Mouse (Mus musculus): ENCODE data around the gene Prrg2. TPM values are rescaled to one million over a fixed set of nuclear protein-coding genes. Genes with fewer than 3 reads are reported as not detected.
A peak's percentile ranks its signal among the peaks of the same experiment; 100 is the strongest.

Gene Prrg2
- polyA plus RNA-seq, 1 experiment from 2014 or later = 17.8 TPM

DNA sequence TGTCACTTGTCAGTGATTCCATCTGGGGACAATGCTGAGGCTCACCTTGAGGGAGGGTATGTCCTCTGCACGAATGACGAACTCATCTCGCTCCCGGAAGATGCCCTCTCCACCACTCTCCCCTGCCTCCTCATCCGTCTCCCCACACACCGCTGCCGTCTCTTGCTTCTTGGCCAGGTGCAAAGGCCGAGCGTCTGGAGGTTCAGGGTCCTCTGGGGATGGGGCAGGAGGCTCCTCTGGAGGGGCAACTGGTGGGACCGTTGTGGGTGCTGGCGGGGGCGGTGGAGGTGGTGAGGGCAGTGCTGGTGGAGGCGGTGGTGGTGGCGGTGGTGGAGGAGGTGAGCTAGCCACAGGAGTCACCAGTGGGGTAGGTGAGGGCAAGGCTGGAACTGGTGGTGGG lies 19.2 kb downstream of the Prrg2 start:
- no peaks in the 10 kb centered on the region for H3K27me3 ChIP-seq
- no peak overlapping the region for H3K4me3 ChIP-seq
- no peak overlapping the region for H3K9ac ChIP-seq (replicated peaks)
- H3K9me3 ChIP-seq = no peaks in the 10 kb centered on the region
- 97% methylated on average over 14 of the region's 14 CpGs for WGBS
- H3K36me3 ChIP-seq = peaks cover 98% of the 10 kb centered on the region
- no peak overlapping the region for H3K4me2 ChIP-seq (replicated peaks)
- H3K27ac ChIP-seq (replicated peaks) = no peak overlapping the region
- 0 out of 2 replicates have a peak, but pooled peaks cover 2% of the 10 kb centered on the region for H3K4me1 ChIP-seq
- no peak for ATAC-seq (ENCODE audit: low FRiP score, low read depth)

DNA sequence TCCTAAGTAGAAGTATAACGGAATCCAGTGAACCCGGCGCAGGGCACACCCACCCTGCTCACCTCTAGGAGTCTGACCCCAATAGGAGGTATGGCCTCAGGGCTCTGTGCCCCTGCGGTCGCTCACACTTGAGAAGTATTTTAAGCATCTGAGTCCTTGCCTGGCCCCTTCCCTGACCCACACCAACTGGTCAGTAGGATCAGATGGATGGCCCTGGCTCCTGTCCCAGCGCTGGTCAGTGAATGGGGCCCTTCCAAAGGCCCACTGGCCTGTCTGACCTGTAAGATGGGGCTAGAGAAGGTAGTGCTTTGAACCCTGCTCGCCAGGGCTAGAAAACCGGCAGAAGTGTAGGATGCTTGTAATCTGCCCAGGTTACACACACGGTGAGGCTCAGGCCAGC lies 21.6 kb downstream of the Prrg2 start:
- ATAC-seq (ENCODE audit: low FRiP score, low read depth) = no peak
- Histone ChIP-seq H3K36me3 (peaks cover 98% of the 10 kb centered on the region), H3K4me1 (no peaks in the 10 kb centered on the region), H3K9me3 (no peaks in the 10 kb centered on the region), H3K4me3 (no peak overlapping the region), H3K9ac (replicated peaks) (no peak overlapping the region), H3K4me2 (replicated peaks) (no peak overlapping the region), H3K27ac (replicated peaks) (no peak overlapping the region), H3K27me3 (no peaks in the 10 kb centered on the region)
- 96% methylated on average over 9 of the region's 9 CpGs for WGBS

DNA sequence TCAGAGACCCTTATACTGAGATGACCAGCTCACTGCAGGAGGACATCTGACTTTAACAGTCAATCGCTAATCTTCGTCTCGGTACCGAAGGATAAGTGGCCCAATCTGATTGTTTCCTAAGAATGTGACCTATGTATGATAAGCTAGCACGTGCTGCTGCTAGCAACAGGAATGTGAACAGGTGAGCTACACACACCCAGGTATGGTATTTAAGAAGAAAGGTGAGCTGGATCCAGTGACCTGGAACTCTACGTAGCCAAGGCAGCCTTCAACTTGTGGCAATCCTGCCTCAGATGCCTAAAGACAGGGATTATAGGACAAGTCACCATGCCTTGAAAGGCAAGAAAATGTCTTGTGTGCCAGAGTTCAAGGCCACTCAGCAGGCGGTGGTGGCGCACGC lies 24.1 kb downstream of the Prrg2 start:
- no peaks in the 10 kb centered on the region for H3K9me3 ChIP-seq
- no peaks in the 10 kb centered on the region for H3K4me1 ChIP-seq
- 94% methylated on average over 9 of the region's 9 CpGs for WGBS
- H3K4me3 ChIP-seq = no peak overlapping the region
- no peak for ATAC-seq (ENCODE audit: low FRiP score, low read depth)
- no peak overlapping the region for H3K4me2 ChIP-seq (replicated peaks)
- peaks cover 98% of the 10 kb centered on the region for H3K36me3 ChIP-seq
- H3K27ac ChIP-seq (replicated peaks) = no peak overlapping the region
- H3K27me3 ChIP-seq = no peaks in the 10 kb centered on the region
- H3K9ac ChIP-seq (replicated peaks) = no peak overlapping the region

DNA sequence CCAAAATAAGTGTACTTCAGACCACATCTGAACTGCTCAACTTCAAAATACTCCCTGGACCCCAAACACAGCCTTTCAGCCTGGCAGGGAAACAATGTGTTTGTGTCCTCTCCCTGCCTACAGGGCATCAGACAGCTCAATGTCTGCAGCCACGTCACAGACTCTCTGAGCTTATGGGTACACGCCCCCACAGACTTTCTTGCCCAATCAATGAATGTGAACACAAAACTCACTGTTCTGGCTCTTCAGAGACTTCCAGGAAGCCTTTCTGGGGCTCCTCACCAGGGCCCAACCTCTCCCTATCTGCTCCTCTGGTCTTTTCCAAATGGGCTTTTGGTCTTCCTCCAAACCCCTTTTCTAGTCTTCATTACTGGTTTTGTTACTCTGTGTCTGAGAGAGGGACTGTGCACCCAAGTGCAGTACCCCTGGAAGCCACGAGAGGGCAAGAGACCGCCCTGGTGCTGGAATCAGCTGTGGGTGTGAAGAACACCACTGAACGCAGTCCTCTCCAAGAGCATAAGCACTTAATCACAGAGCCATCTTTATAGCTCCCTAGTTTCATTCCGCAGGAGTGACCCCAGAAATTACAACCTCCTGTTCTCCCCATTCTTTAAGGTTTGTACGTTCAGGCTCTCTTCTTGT lies 24.6 kb downstream of the Prrg2 start:
- Histone ChIP-seq H3K9ac (replicated peaks) (no peak overlapping the region), H3K4me1 (no peaks in the 10 kb centered on the region), H3K27me3 (no peaks in the 10 kb centered on the region), H3K27ac (replicated peaks) (no peak overlapping the region), H3K36me3 (peaks cover 98% of the 10 kb centered on the region), H3K4me3 (no peak overlapping the region), H3K9me3 (no peaks in the 10 kb centered on the region), H3K4me2 (replicated peaks) (no peak overlapping the region)
- no peak for ATAC-seq (ENCODE audit: low FRiP score, low read depth)
- 68% methylated on average over 7 of the region's 7 CpGs for WGBS

DNA sequence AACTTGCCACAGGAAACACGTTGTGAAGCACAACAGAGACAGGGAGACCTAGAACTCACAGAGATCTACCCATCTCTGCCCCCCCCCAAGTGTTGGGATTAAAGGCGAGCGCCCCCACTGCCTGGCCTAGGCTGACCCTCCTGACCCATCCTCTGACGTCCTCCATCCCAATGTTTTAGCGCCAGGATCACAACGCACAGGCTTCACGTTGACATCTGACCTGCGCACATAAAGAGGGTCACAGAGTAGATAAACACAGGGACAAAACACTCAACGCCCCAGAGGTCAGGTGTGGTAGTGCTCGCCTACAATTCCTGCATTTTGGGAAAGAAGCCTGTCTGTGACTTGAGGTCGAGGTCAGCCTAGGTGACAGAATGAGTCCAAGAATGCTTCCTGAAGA lies 25.8 kb downstream of the Prrg2 start:
- no peaks in the 10 kb centered on the region for H3K4me1 ChIP-seq
- no peaks in the 10 kb centered on the region for H3K27me3 ChIP-seq
- no peak for ATAC-seq (ENCODE audit: low FRiP score, low read depth)
- no peak overlapping the region for H3K27ac ChIP-seq (replicated peaks)
- peaks cover 97% of the 10 kb centered on the region for H3K36me3 ChIP-seq
- WGBS = 89% methylated on average over 11 of the region's 11 CpGs
- H3K9me3 ChIP-seq = no peaks in the 10 kb centered on the region
- H3K4me2 ChIP-seq (replicated peaks) = no peak overlapping the region
- H3K4me3 ChIP-seq = no peak overlapping the region
- no peak overlapping the region for H3K9ac ChIP-seq (replicated peaks)

DNA sequence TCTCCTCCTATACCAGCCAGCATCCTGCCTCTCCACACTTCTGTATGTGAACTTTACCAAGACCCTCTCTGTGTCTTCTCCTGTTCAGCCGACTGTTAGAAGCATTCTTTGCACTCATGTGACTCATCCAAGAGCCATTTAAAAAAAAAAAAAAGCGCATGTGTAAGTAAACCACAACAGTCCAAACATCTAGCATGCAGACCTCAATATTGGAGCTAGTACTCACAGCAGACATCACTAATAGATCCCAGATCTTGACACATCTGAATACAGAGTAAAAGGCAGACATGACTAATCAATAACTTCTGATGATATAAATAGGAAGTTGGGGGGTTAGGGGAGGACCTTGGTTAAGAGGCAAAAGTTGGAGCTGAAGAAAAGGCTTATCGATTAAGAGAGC lies 26.8 kb downstream of the Prrg2 start:
- WGBS = 95% methylated on average over 3 of the region's 3 CpGs
- H3K27me3 ChIP-seq = no peaks in the 10 kb centered on the region
- ATAC-seq (ENCODE audit: low FRiP score, low read depth) = no peak
- no peak overlapping the region for H3K4me3 ChIP-seq
- no peaks in the 10 kb centered on the region for H3K4me1 ChIP-seq
- H3K9ac ChIP-seq (replicated peaks) = no peak overlapping the region
- peaks cover 97% of the 10 kb centered on the region for H3K36me3 ChIP-seq
- no peak overlapping the region for H3K4me2 ChIP-seq (replicated peaks)
- no peaks in the 10 kb centered on the region for H3K9me3 ChIP-seq
- H3K27ac ChIP-seq (replicated peaks) = no peak overlapping the region

DNA sequence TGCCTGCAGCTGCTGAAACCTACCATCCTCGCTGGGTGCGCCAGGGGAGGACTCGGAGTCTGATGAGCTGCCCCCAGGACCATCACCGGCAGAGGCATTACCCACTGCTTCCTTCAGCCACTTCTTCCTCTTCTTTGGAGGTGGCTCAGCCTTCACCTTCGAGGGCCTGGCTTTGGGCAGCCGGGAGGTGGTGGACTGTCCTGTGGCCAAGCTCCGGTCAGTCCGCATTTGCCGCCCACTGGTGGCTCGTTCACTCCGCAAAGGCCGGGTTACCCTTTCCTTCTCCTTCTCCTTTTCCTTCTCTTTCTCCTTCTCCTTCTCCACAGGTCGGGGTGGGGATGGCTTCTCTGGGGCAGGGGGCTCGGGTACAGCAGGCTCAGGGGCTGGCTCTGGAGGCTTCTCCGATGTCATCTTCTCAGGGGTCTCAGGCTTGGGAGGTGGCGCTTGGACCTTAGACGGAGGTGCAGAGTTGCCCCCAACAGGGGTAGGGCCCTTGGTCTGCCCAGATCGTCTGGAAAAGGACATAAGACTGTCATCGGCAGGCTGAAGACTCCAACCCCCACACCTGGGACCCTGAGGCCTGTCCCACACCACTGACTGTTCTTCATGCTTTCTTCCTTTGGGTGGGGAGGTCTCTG lies 28.6 kb downstream of the Prrg2 start:
- Histone ChIP-seq H3K9me3 (no peaks in the 10 kb centered on the region), H3K36me3 (peaks cover 97% of the 10 kb centered on the region), H3K4me1 (no peaks in the 10 kb centered on the region), H3K27ac (replicated peaks) (no peak overlapping the region), H3K4me3 (no peak overlapping the region), H3K4me2 (replicated peaks) (no peak overlapping the region), H3K9ac (replicated peaks) (no peak overlapping the region), H3K27me3 (no peaks in the 10 kb centered on the region)
- 97% methylated on average over 19 of the region's 19 CpGs for WGBS
- no peak for ATAC-seq (ENCODE audit: low FRiP score, low read depth)

DNA sequence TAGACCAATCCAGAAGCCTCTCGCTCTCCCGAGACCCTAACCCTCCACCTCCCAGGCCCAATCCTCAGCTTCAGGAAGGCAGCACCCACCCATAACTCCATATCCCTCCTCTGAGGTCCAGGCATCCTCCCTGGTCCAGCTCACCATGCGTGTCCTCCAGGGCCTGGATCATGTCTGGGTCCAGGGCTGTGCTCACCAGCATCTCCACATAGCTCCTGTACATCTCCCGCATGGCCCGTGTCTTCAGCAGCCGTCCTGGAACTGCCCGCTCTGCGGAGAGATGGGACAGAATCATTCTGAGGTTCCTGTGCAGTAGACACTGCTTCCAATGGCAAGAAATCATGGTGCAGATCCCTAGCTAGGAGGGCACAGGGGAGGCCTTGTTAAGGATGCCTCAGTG lies 31.6 kb downstream of the Prrg2 start:
- peaks cover 93% of the 10 kb centered on the region for H3K36me3 ChIP-seq
- no peak overlapping the region for H3K4me3 ChIP-seq
- H3K27me3 ChIP-seq = no peaks in the 10 kb centered on the region
- no peak overlapping the region for H3K27ac ChIP-seq (replicated peaks)
- no peak for ATAC-seq (ENCODE audit: low FRiP score, low read depth)
- H3K4me1 ChIP-seq = peaks cover 8% of the 10 kb centered on the region; the same call in 1 of the 2 replicates
- H3K4me2 ChIP-seq (replicated peaks) = no peak overlapping the region
- no peak overlapping the region for H3K9ac ChIP-seq (replicated peaks)
- no peaks in the 10 kb centered on the region for H3K9me3 ChIP-seq
- WGBS = 97% methylated on average over 8 of the region's 8 CpGs

DNA sequence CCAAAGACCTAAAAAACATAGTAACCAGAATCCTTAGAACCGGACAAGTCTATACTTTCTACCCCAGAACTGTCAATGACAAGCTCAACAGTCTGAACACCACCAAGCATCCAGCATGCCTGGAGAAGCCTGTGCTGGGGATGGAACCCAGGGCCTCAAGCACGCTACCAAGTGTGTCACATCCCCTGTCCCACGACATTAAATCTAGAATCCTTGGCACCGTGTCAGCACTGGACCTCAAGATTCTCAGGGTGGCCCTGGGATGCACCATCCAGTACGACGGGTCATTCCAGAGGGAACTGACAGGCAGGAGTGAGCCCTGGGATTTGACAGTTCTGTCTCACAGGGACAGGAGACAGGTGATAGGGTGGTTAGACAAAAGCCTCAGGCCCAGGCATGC lies 32.5 kb downstream of the Prrg2 start:
- Histone ChIP-seq H3K4me1 (peaks cover 8% of the 10 kb centered on the region; the same call in 1 of the 2 replicates), H3K9me3 (no peaks in the 10 kb centered on the region), H3K27me3 (no peaks in the 10 kb centered on the region), H3K27ac (replicated peaks) (no peak overlapping the region), H3K9ac (replicated peaks) (no peak overlapping the region), H3K4me2 (replicated peaks) (no peak overlapping the region), H3K36me3 (peaks cover 84% of the 10 kb centered on the region), H3K4me3 (no peak overlapping the region)
- ATAC-seq (ENCODE audit: low FRiP score, low read depth) = no peak
- WGBS = 93% methylated on average over 6 of the region's 6 CpGs

DNA sequence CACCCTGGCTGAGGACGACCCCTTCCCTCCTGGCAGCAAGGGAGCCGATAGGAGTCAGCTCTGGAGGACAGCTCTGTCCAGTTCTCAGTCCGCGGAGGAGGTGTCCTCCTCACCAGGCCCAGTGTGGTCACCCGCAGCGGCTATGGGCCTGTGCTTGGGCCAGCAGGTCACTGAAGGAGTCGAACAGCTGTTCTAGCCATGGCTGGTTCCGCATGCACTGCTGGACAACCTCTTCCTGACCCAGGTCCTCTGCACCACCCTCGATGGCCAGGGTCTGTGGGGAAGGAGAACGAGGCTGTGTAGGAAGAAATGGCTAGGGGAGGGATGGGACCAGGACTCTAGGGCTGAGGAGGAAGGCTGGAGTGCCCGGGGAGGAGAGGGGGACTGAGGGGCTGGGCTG lies 34.1 kb downstream of the Prrg2 start:
- Histone ChIP-seq H3K36me3 (peaks cover 68% of the 10 kb centered on the region), H3K9ac (replicated peaks) (no peak overlapping the region), H3K9me3 (no peaks in the 10 kb centered on the region), H3K27me3 (no peaks in the 10 kb centered on the region), H3K4me1 (peaks cover 8% of the 10 kb centered on the region; the same call in 1 of the 2 replicates), H3K4me3 (no peak overlapping the region), H3K27ac (replicated peaks) (no peak overlapping the region), H3K4me2 (replicated peaks) (no peak overlapping the region)
- no peak for ATAC-seq (ENCODE audit: low FRiP score, low read depth)
- WGBS = 93% methylated on average over 11 of the region's 11 CpGs

DNA sequence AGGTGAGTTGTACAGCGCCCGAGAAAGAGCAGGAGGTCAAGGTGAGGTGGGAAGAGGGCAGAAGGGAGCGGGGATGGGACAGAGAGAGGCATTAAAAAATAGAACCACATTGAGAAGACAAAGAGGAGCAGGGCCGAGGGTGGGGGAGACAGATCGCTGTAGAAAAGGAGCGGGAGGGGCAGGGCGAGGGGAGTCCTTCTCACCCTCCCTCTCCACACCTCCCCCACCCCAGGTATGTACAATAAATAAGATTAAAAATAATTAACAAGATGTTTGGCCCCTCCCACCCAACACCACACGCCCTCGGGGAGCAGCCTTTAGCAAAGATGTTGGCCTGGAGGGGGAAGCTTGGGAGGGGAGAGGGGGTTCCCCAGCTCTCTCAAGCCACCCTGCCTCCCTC lies 34.7 kb downstream of the Prrg2 start:
- 90% methylated on average over 9 of the region's 9 CpGs for WGBS
- no peak overlapping the region for H3K4me2 ChIP-seq (replicated peaks)
- no peaks in the 10 kb centered on the region for H3K9me3 ChIP-seq
- no peak overlapping the region for H3K4me3 ChIP-seq
- H3K27ac ChIP-seq (replicated peaks) = no peak overlapping the region
- H3K4me1 ChIP-seq = peaks cover 8% of the 10 kb centered on the region; the same call in 1 of the 2 replicates
- peaks cover 63% of the 10 kb centered on the region for H3K36me3 ChIP-seq
- no peaks in the 10 kb centered on the region for H3K27me3 ChIP-seq
- no peak overlapping the region for H3K9ac ChIP-seq (replicated peaks)
- ATAC-seq (ENCODE audit: low FRiP score, low read depth) = no peak

DNA sequence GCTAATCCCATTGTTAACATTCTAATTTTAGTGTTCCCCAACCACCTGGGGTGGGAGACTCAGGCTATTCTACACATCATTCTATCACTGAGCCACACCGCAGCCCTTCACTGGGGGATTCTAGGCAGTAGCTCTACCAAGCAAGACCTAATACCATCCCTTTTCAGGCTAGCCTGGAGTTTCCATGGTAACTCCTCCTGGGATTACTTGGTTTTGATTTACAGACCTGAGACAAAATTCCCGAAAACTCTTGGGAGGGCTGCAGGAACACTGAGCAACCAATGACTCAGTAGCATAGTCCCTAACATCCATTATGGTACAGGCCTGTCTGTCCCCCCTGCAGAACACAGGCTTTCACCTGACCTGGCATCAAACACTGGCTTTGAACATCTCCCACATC lies 36.2 kb downstream of the Prrg2 start:
- WGBS = 38% methylated on average over 2 of the region's 2 CpGs
- Histone ChIP-seq H3K9me3 (no peaks in the 10 kb centered on the region), H3K27me3 (no peaks in the 10 kb centered on the region), H3K4me2 (replicated peaks) (no peak overlapping the region), H3K4me1 (peaks cover 8% of the 10 kb centered on the region; the same call in 1 of the 2 replicates), H3K9ac (replicated peaks) (no peak overlapping the region), H3K36me3 (peaks cover 48% of the 10 kb centered on the region), H3K4me3 (no peak overlapping the region), H3K27ac (replicated peaks) (peak overlapping the region; percentile 42)
- no peak; the same call in 1 of the 2 replicates for ATAC-seq (ENCODE audit: low FRiP score, low read depth)
